Mouse (Mus musculus): ENCODE measurements around the gene Galnt10.

GRCm38 (mm10) chr11:57686797-57687196 is 41.6 kb downstream of the Galnt10 start:
- TF ChIP-seq CHD2 (IDR thresholded peaks at IDR 0.05; ENCODE audit: low read depth, low read length) (no peak), MAFK (IDR thresholded peaks at IDR 0.05; ENCODE audit: insufficient read depth, low read depth, low read length) (no peak), ZNF384 (IDR thresholded peaks at IDR 0.05; ENCODE audit: low read depth, low read length) (no peak)

Data from ES-E14 (cell line).